Mouse (Mus musculus) heart, postnatal 0 days (tissue): ENCODE data around the gene Cep95. TPM values are rescaled to one million over a fixed set of nuclear protein-coding genes. Genes with fewer than 3 reads are reported as not detected.
"Not testable (repeated sequence)": the region's sequence is repeated elsewhere in the genome, so short reads cannot be mapped to it uniquely, and the experiment has no call there.

Experiments
- ATAC-seq: fragments of 200-750 bp; cut with Nextera tagmentation; 2 replicates; pipeline ENCODE4 v1.8.0; 2017; ENCODE audit warnings: low read depth, moderate number of reproducible peaks, moderate library complexity; ENCODE audit not compliant: insufficient read depth
- DNase-seq: peaks from one replicate; pipeline ENCODE4 v3.0.0-alpha.2; 2016; ENCODE audit warnings: low spot score
- H3K27ac ChIP-seq: fragments of 300-500 bp; sonication (generic); 2 replicates; pipeline ENCODE4 v1.5.1; 2014; ENCODE audit warnings: low read depth, mild to moderate bottlenecking
- H3K27me3 ChIP-seq: fragments of 300-500 bp; sonication (generic); 2 replicates; pipeline ENCODE4 v1.6.1; 2014; ENCODE audit warnings: low read length, mixed read lengths; ENCODE audit not compliant: control insufficient read depth, insufficient read depth
- H3K36me3 ChIP-seq: fragments of 300-500 bp; sonication (generic); replicated peaks from 2 replicates; pipeline ENCODE4 v1.6.1; 2014; ENCODE audit warnings: low read length, mixed read lengths; ENCODE audit not compliant: control insufficient read depth, insufficient read depth
- H3K4me1 ChIP-seq: fragments of 300-500 bp; sonication (generic); 2 replicates; pipeline ENCODE4 v1.6.1; 2014; ENCODE audit warnings: antibody characterized with exemption; ENCODE audit not compliant: control insufficient read depth, insufficient read depth
- H3K4me2 ChIP-seq: fragments of 300-500 bp; sonication (generic); 2 replicates; pipeline ENCODE4 v1.6.1; 2014; ENCODE audit warnings: low read depth, mild to moderate bottlenecking, low read length, moderate library complexity
- H3K4me3 ChIP-seq: fragments of 300-500 bp; sonication (generic); 2 replicates; pipeline ENCODE4 v1.5.1; 2014; ENCODE audit warnings: low read depth, low read length
- H3K9ac ChIP-seq: fragments of 300-500 bp; sonication (generic); replicated peaks from 2 replicates; pipeline ENCODE4 v1.6.1; 2014; ENCODE audit warnings: low read depth, low read length, mixed read lengths
- H3K9me3 ChIP-seq: fragments of 300-500 bp; sonication (generic); replicated peaks from 2 replicates; pipeline ENCODE4 v1.6.1; 2016; ENCODE audit warnings: low read length; ENCODE audit not compliant: control insufficient read depth
- CTCF ChIP-seq: IDR thresholded peaks from 2 replicates; pipeline ENCODE4 v1.5.1; 2016; ENCODE audit warnings: antibody characterized with exemption, control low read depth, low read depth
- EP300 ChIP-seq: IDR thresholded peaks from 2 replicates; pipeline ENCODE4 v1.6.1; 2016; ENCODE audit warnings: antibody characterized with exemption, low read depth
- WGBS: fragments of 180-500 bp; shearing (Covaris S2); extraction: QIAGEN DNeasy Blood & Tissue Kit; methylation state at CpG from one replicate; pipeline ENCODE4 v1.1.7; 2014; 5-methylcytosine and 5-hydroxymethylcytosine counted together
- polyA plus RNA-seq: library from polyadenylated mRNA; unstranded; fragments of >200 nt; fragmentation: Nextera tagmentation; extraction: Ambion mirVana; gene quantifications from 2 replicates; pipeline ENCODE4 v1.2.1, GENCODE M21; 2015
- total RNA-seq: library from RNA; depleted of rRNA; stranded (reverse); fragments of >200 nt; gene quantifications from 2 replicates; pipeline ENCODE4 v1.2.3, GENCODE M21; 2014; ENCODE audit warnings: low replicate concordance

The Cep95 gene
- total and polyA plus RNA-seq, 2 experiments from 2014 or later, result 4.8 to 8.2 TPM

DNA sequence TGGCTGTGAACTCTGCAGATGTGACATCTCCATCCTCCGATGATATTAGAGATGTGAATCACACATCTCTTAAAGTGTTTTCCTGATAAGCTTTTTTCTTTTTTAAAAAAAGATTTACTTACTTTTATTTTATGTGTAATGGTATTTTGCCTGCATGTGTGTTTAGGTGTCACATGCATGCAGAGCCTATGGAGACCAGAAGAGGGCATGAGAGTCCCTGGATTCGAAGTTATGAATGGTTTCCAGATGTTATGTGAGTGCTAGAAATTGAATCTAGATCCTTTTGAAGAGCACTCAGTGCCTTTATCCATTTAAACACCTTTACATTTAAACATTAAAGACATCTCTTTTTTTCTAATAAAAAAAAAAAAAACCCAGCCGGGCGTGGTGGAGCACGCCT lies 44.1 kb upstream of the Cep95 start:
- 89% methylated on average over 5 of the region's 5 CpGs for WGBS
- no peak overlapping the region for H3K9ac ChIP-seq
- H3K4me1 ChIP-seq, result no peaks in the 10 kb centered on the region
- H3K36me3 ChIP-seq, result no peaks in the 10 kb centered on the region
- H3K27ac ChIP-seq, result no peak overlapping the region
- DNase-seq, result no peak
- ATAC-seq, result no peak
- H3K4me3 ChIP-seq, result no peak overlapping the region
- no peak overlapping the region for H3K4me2 ChIP-seq
- H3K9me3 ChIP-seq, result no peaks in the 10 kb centered on the region
- no peak for TF ChIP-seq EP300
- TF ChIP-seq CTCF, result peak; percentile 29
- no peaks in the 10 kb centered on the region for H3K27me3 ChIP-seq

DNA sequence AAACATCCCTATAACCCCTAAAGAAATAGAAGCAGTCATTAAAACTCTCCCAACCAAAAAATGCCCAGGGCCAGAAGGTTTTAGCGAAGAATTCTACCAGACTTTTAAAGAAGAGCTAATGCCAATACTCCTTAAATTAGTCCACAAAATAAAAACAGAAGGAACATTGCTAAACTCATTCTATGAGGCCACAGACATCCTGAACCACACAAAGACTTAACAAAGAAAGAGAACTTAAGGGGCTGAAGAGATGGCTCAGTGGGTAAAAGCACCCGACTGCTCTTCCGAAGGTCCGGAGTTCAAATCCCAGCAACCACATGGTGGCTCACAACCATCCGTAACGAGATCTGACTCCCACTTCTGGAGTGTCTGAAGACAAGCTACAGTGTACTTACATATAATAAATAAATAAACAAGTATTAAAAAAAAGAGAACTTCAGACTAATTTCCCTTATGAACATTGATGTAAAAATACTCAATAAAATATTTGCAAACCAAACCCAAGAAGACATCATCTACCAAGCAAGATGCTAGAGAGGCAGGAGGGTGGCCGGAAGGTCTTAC lies 39.4 kb upstream of the Cep95 start:
- not testable (repeated sequence) for H3K4me2 ChIP-seq, ATAC-seq, H3K4me1 ChIP-seq, H3K36me3 ChIP-seq, DNase-seq, H3K27me3 ChIP-seq, H3K9ac ChIP-seq, H3K9me3 ChIP-seq
- Histone ChIP-seq H3K4me3 (peak overlapping the region; percentile 9; the same call in 1 of the 2 replicates), H3K27ac (peak overlapping the region; percentile 46; the same call in 1 of the 2 replicates)
- 94% methylated on average over 7 of the region's 7 CpGs for WGBS

DNA sequence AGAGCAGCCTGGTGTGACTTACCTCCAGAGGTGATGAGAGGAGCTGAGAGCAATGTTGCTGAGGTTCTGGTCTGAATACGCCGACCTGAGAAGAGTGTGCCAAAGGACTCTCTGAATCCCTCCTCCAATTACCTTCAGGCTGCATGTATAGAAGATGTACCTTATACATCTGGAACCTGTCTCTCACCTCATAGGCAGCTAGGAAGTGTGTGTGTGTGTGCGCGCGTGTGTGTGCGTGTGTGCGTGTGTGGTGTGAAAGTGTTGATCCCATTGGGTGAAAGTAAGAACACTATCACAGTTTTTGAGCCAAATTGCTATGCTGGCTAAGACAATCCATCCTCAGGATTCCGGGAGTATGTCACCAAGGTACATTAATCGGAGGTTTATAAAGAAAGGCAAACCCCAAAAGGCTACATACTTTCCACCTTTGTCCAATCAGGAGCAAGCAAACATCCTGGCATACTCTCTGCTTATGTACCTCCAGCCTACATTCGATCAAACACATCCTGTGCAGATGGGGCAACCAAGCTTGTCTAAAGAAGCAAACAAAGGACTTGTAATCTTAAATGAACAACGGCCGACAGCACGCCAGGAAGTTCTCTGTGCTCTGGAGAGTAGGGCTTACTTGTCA lies 38.8 kb upstream of the Cep95 start, which contains the start of gene Pecam1:
TSS of gene Pecam1 (minus strand) at position 508 of the 631 bp plus-strand sequence.
- Histone ChIP-seq H3K9me3 (no peaks in the 10 kb centered on the region), H3K4me2 (peak within 1 kb of the TSS; percentile 5; the same call in 1 of the 2 replicates), H3K9ac (no peak within 1 kb of the TSS), H3K4me3 (peak within 1 kb of the TSS; percentile 9; the same call in 1 of the 2 replicates), H3K4me1 (no peaks in the 10 kb centered on the region), H3K27me3 (no peaks in the 10 kb centered on the region), H3K36me3 (no peaks in the 10 kb centered on the region), H3K27ac (peak within 1 kb of the TSS; percentile 46; the same call in 1 of the 2 replicates)
- 71% methylated on average over 13 of the region's 13 CpGs for WGBS
- no peak for ATAC-seq
- TF ChIP-seq CTCF (no peak), EP300 (no peak)
- peak; percentile 25 for DNase-seq

DNA sequence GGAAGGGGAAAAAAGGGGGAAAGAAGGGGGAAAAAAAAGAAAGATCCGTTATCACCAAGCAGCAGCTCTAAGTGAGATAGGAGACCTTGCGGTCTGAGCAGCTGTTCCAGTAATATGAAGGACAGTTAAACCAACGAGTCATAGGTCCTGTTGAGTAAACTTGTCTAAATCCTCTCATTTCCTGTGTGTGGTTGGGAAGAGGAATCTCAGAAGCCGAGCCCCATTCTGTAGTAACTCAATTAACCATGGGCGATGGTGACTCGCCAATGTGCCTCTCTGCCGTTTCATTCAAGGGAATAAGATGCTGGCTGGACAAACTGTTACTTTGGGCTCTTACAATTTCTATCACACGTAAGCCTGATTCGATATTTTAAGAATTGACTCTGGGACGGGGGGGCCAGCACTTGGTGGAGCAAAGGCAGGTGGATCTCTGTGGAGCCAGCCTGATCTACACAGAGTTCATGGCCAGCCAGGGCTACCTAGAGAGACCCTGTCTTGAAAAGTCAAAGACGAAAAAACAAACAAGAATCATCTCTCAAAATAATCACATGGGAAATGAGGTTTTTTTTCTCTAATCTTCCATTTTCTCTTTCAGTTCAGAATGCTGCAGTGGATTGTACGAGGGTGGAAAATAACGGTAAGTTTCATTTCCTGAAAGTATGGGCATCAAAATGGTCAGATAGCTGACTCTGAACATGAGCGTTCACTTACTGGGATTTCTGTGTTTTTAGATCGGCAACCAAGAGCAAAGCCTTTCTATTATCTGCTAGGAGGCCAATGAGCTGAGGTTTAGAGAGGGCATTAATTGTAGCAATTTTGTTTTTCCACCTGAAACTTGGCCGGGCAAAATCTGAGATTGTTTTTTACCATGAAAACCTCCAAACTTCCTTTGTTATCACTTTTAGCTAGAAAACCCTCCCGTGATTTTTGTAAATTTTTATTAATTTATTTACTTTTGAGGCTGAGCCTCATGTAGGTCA lies 37.7 kb upstream of the Cep95 start, which contains the start of gene Milr1:
TSS of gene Milr1 (plus strand) at position 188 of the 980 bp plus-strand sequence.
- no peaks in the 10 kb centered on the region for H3K9me3 ChIP-seq
- H3K36me3 ChIP-seq, result no peaks in the 10 kb centered on the region
- no peaks in the 10 kb centered on the region for H3K4me1 ChIP-seq
- H3K9ac ChIP-seq, result no peak within 1 kb of the TSS
- ATAC-seq (no peak), DNase-seq (no peak)
- peak within 1 kb of the TSS; percentile 46; the same call in 1 of the 2 replicates for H3K27ac ChIP-seq
- no peaks in the 10 kb centered on the region for H3K27me3 ChIP-seq
- H3K4me3 ChIP-seq, result peak within 1 kb of the TSS; percentile 9; the same call in 1 of the 2 replicates
- 74% methylated on average over 17 of the region's 17 CpGs for WGBS
- TF ChIP-seq CTCF, result no peak
- peak within 1 kb of the TSS; percentile 5; the same call in 1 of the 2 replicates for H3K4me2 ChIP-seq

DNA sequence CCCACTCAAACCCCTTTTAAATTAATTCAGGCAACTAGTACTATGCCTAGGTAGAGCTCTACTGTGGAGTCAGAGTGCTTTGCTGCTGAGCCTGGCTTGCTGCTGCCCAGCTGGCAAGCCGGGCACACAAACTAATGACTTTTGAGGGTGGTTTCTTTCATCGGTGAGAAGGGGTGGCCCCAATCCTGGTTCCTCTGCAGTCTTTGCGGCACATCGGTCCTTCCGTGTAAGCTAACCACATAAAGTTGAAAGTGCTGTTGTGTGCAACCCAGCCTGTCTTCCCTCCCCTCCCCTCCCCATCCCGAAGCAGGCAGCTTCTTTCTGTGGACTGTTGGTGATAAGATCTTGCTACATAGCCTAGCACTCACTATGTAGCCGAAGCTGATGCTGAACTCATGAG lies 36.9 kb upstream of the Cep95 start:
- no peaks in the 10 kb centered on the region for H3K9me3 ChIP-seq
- H3K27ac ChIP-seq, result no peak overlapping the region
- no peaks in the 10 kb centered on the region for H3K27me3 ChIP-seq
- ATAC-seq, result no peak
- no peaks in the 10 kb centered on the region for H3K4me1 ChIP-seq
- TF ChIP-seq EP300, result no peak
- no peak for TF ChIP-seq CTCF
- 68% methylated on average over 7 of the region's 7 CpGs for WGBS
- H3K4me3 ChIP-seq, result no peak overlapping the region
- no peak for DNase-seq
- H3K36me3 ChIP-seq, result no peaks in the 10 kb centered on the region
- H3K9ac ChIP-seq, result no peak overlapping the region
- peak overlapping the region; percentile 5; the same call in 1 of the 2 replicates for H3K4me2 ChIP-seq
